Mouse (Mus musculus) C2C12 (cell line): ENCODE measurements around the gene Gm37240.

Experiments used
- CEBPB ChIP-seq: IDR thresholded peaks from one replicate; pipeline ENCODE4 v1.6.1; 2011; ENCODE audit warnings: low read depth, mild to moderate bottlenecking, control low read depth, moderate library complexity
- CTCF ChIP-seq: IDR thresholded peaks from one replicate; pipeline ENCODE4 v1.5.1; 2011; ENCODE audit not compliant: control insufficient read depth, insufficient read depth, insufficient read length
- MAX ChIP-seq: IDR thresholded peaks from one replicate; pipeline ENCODE4 v1.6.1; 2011; ENCODE audit warnings: mild to moderate bottlenecking, control low read depth
- USF1 ChIP-seq: IDR thresholded peaks from one replicate; pipeline ENCODE4 v1.6.1; 2011; ENCODE audit warnings: low read depth, mild to moderate bottlenecking, control low read depth, moderate library complexity

GRCm38 (mm10) chr3:84474981-84475775 is 1412.1 kb downstream of the Gm37240 start:
- no peak for TF ChIP-seq USF1
- TF ChIP-seq CTCF = no peak
- no peak for TF ChIP-seq CEBPB
- TF ChIP-seq MAX = no peak
